Mouse (Mus musculus) kidney, postnatal 0 days (tissue): Measurements from ENCODE around the gene Mtmr1. TPM values are rescaled to one million over a fixed set of nuclear protein-coding genes. Genes with fewer than 3 reads are reported as not detected.

Source experiments
- ATAC-seq: fragments of 200-750 bp; cut with Nextera tagmentation; replicated peaks from 2 replicates; pipeline ENCODE4 v1.8.0; 2017; ENCODE audit warnings: low read depth, moderate number of reproducible peaks, moderate TSS enrichment, moderate library complexity; ENCODE audit not compliant: low FRiP score
- DNase-seq: peaks from one replicate; pipeline ENCODE4 v3.0.0-alpha.2; 2016; ENCODE audit warnings: low spot score
- H3K27ac ChIP-seq: fragments of 300-500 bp; sonication (generic); 2 replicates; pipeline ENCODE4 v1.5.1; 2014; ENCODE audit warnings: mild to moderate bottlenecking
- H3K27me3 ChIP-seq: fragments of 300-500 bp; sonication (generic); 2 replicates; pipeline ENCODE4 v1.6.1; 2014; ENCODE audit warnings: low read length, mixed read lengths; ENCODE audit not compliant: insufficient read depth
- H3K36me3 ChIP-seq: fragments of 300-500 bp; sonication (generic); 2 replicates; pipeline ENCODE4 v1.6.1; 2014; ENCODE audit warnings: low read length, mixed read lengths; ENCODE audit not compliant: insufficient read depth
- H3K4me1 ChIP-seq: fragments of 300-500 bp; sonication (generic); replicated peaks from 2 replicates; pipeline ENCODE4 v1.6.1; 2014; ENCODE audit warnings: antibody characterized with exemption, low read length, mixed read lengths; ENCODE audit not compliant: insufficient read depth
- H3K4me2 ChIP-seq: fragments of 300-500 bp; sonication (generic); 2 replicates; pipeline ENCODE4 v1.6.1; 2014; ENCODE audit warnings: mild to moderate bottlenecking, low read length, moderate library complexity, mixed read lengths
- H3K4me3 ChIP-seq: fragments of 300-500 bp; sonication (generic); replicated peaks from 2 replicates; pipeline ENCODE4 v1.5.1; 2014; ENCODE audit warnings: low read depth, low read length
- H3K9ac ChIP-seq: fragments of 300-500 bp; sonication (generic); 2 replicates; pipeline ENCODE4 v1.6.1; 2014; ENCODE audit warnings: low read depth, low read length
- H3K9me3 ChIP-seq: fragments of 300-500 bp; sonication (generic); replicated peaks from 2 replicates; pipeline ENCODE4 v1.6.1; 2016; ENCODE audit warnings: low read length, inconsistent platforms, mixed read lengths
- CTCF ChIP-seq: IDR thresholded peaks from 2 replicates; pipeline ENCODE4 v1.5.1; 2016; ENCODE audit warnings: antibody characterized with exemption, low read depth, mild to moderate bottlenecking, moderate library complexity
- WGBS: fragments of 180-500 bp; shearing (Covaris S2); extraction: QIAGEN DNeasy Blood & Tissue Kit; methylation state at CpG from one replicate; pipeline ENCODE4 v1.1.7; 2014; 5-methylcytosine and 5-hydroxymethylcytosine counted together
- polyA plus RNA-seq: library from polyadenylated mRNA; unstranded; fragments of >200 nt; fragmentation: Nextera tagmentation; extraction: Ambion mirVana; gene quantifications from 2 replicates; pipeline ENCODE4 v1.2.1, GENCODE M21; 2015

Mtmr1 gene
- polyA plus RNA-seq, 1 experiment from 2014 or later = 8.7 TPM

GRCm38 (mm10) chrX:71366973-71367372 is 2.4 kb downstream of the Mtmr1 start:
- TF ChIP-seq CTCF = no peak
- Histone ChIP-seq H3K4me3 (no peak overlapping the region), H3K4me1 (no peaks in the 10 kb centered on the region), H3K27me3 (no peaks in the 10 kb centered on the region), H3K9me3 (no peaks in the 10 kb centered on the region), H3K27ac (no peak overlapping the region), H3K9ac (no peak overlapping the region), H3K36me3 (no peaks in the 10 kb centered on the region), H3K4me2 (no peak overlapping the region)
- DNase-seq = no peak
- no peak for ATAC-seq

- Histone ChIP-seq H3K27ac (no peak overlapping the region), H3K4me3 (no peak overlapping the region), H3K9ac (no peak overlapping the region), H3K27me3 (no peaks in the 10 kb centered on the region), H3K36me3 (no peaks in the 10 kb centered on the region), H3K4me1 (no peaks in the 10 kb centered on the region), H3K9me3 (no peaks in the 10 kb centered on the region), H3K4me2 (no peak overlapping the region)
- no peak for ATAC-seq
- WGBS = 94% methylated on average over 1 of the region's 1 CpGs
- DNase-seq = no peak
- TF ChIP-seq CTCF = no peak
Observed at GRCm38 (mm10) chrX:71376781-71377180, 12.2 kb downstream of the Mtmr1 start.

- ATAC-seq = no peak
Observed at GRCm38 (mm10) chrX:71378435-71378834, 13.9 kb downstream of the Mtmr1 start.

GRCm38 (mm10) chrX:71381571-71381970 is 17.0 kb downstream of the Mtmr1 start:
- Histone ChIP-seq H3K27me3 (no peaks in the 10 kb centered on the region), H3K4me3 (no peak overlapping the region), H3K27ac (no peak overlapping the region), H3K9ac (no peak overlapping the region), H3K9me3 (no peaks in the 10 kb centered on the region), H3K4me1 (no peaks in the 10 kb centered on the region), H3K36me3 (no peaks in the 10 kb centered on the region), H3K4me2 (no peak overlapping the region)
- WGBS = 49% methylated on average over 5 of the region's 5 CpGs
- ATAC-seq (no peak), DNase-seq (peak; percentile 37)
- TF ChIP-seq CTCF = peak; percentile 67

More at GRCm38 (mm10) chrX:71378435-71378834, 13.9 kb downstream of the Mtmr1 start:
- no peak for TF ChIP-seq CTCF
- Histone ChIP-seq H3K27me3 (no peaks in the 10 kb centered on the region), H3K4me1 (no peaks in the 10 kb centered on the region), H3K4me2 (no peak overlapping the region), H3K36me3 (no peaks in the 10 kb centered on the region), H3K4me3 (no peak overlapping the region), H3K27ac (no peak overlapping the region), H3K9me3 (no peaks in the 10 kb centered on the region), H3K9ac (no peak overlapping the region)
- 84% methylated on average over 2 of the region's 2 CpGs for WGBS
- no peak for DNase-seq

- Histone ChIP-seq H3K27ac (no peak overlapping the region), H3K4me1 (no peaks in the 10 kb centered on the region), H3K27me3 (no peaks in the 10 kb centered on the region), H3K36me3 (0 out of 2 replicates have a peak, but pooled peaks cover 3% of the 10 kb centered on the region), H3K4me2 (no peak overlapping the region), H3K4me3 (no peak overlapping the region), H3K9me3 (no peaks in the 10 kb centered on the region), H3K9ac (no peak overlapping the region)
- no peak for TF ChIP-seq CTCF
- no peak for DNase-seq
- no peak for ATAC-seq
- 73% methylated on average over 4 of the region's 4 CpGs for WGBS
Observed at GRCm38 (mm10) chrX:71396326-71396725, 31.8 kb downstream of the Mtmr1 start.

- Histone ChIP-seq H3K27me3 (no peaks in the 10 kb centered on the region), H3K4me3 (no peak overlapping the region), H3K9ac (no peak overlapping the region), H3K4me1 (no peaks in the 10 kb centered on the region), H3K36me3 (no peaks in the 10 kb centered on the region), H3K4me2 (no peak overlapping the region), H3K9me3 (no peaks in the 10 kb centered on the region), H3K27ac (no peak overlapping the region)
- DNase-seq (no peak), ATAC-seq (no peak)
- no peak for TF ChIP-seq CTCF
Observed at GRCm38 (mm10) chrX:71406290-71406689, 41.7 kb downstream of the Mtmr1 start.

- H3K9ac ChIP-seq = no peak overlapping the region
Observed at GRCm38 (mm10) chrX:71408386-71408785, 43.8 kb downstream of the Mtmr1 start.

More at GRCm38 (mm10) chrX:71408386-71408785, 43.8 kb downstream of the Mtmr1 start:
- Histone ChIP-seq H3K4me1 (no peaks in the 10 kb centered on the region), H3K9me3 (no peaks in the 10 kb centered on the region), H3K4me2 (no peak overlapping the region), H3K27ac (no peak overlapping the region), H3K36me3 (no peaks in the 10 kb centered on the region), H3K4me3 (no peak overlapping the region), H3K27me3 (no peaks in the 10 kb centered on the region)
- 86% methylated on average over 1 of the region's 1 CpGs for WGBS
- ATAC-seq (no peak), DNase-seq (no peak)
- TF ChIP-seq CTCF = no peak
